Mouse (Mus musculus) retina, embryonic 14.5 days (tissue): ENCODE measurements around the gene Agps.

Source experiments
- DNase-seq: peaks from one replicate; pipeline ENCODE4 v3.0.0-alpha.2; 2015; ENCODE audit warnings: low spot score

The Agps gene

DNA sequence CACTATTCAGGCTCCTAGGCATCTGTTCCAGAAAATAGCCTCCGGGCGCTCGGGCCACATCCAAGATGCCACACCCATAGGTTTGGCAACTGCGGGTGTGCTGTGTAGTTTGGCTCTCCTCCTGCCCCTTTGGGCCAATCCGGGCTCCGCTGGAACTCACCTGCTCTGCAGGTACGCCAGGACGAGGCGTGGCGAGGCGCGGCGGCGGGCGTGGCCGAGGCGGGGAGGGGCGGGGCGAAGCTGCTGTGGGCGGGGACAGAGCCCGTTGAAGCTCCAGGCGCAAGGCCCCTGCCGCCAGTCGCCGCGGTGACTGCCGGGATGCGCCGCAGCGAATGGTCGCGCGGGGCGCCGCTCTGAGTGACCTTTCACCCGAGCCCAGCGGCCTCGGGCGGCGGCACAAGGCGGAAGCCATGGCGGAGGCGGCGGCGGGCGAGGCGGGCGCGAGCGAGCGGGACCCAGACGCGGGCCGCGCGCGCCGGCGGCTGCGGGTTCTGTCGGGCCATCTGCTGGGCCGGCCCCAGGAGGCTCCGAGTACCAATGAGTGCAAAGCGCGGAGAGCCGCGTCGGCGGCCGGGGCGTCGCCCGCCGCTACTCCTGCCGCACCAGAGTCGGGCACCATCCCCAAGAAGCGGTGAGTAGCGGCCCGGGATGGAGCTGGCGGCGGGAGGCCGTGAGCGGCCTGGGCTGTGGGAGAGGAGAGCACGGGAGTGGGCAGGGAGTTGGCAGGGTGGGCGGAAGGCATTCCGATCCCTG, at the start of gene Agps:
Gene Agps, plus strand, starts transcription at position 297 of the 753 bp plus-strand sequence.
- DNase-seq, result peak; percentile 91

DNA sequence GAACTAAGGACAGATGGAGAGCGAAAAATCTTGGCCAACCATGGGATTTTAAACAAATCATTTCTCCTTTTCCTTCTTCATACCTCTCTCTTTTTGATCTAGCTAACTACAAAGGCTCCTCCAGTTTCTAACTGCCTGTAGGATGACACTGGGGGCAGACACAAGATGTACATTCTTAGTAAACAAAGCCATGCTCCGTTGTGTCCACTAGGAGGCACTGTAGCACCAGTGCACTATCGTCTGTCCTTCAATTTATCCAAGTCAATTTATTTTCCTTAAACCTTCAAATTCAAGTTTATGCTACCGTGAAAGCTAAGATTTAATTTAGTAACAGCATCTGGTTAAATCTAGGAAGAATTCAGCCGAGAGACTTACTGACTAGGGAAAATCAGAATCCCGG, 45.9 kb upstream of the Agps start:
- DNase-seq, result peak; percentile 79

DNA sequence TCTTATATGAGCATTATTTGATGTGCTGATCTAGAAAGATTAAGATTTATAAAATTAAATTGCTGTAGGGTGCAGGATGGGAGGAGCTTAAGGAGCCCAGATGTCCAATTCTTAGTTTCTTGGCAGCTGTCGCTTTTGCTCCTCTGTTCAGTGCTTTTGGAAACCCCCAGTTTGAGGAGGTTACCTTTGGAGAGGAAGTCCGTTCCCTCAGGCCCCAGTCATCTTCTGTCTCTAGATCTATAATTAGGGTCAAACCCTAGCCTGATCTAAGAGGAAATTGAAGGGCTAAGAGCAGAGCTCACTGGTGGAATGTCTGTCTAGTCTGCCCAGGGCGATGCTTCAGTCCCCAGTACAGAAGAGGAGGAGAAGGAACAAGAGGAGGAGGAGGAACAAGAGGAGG, 43.5 kb upstream of the Agps start:
- no peak for DNase-seq

DNA sequence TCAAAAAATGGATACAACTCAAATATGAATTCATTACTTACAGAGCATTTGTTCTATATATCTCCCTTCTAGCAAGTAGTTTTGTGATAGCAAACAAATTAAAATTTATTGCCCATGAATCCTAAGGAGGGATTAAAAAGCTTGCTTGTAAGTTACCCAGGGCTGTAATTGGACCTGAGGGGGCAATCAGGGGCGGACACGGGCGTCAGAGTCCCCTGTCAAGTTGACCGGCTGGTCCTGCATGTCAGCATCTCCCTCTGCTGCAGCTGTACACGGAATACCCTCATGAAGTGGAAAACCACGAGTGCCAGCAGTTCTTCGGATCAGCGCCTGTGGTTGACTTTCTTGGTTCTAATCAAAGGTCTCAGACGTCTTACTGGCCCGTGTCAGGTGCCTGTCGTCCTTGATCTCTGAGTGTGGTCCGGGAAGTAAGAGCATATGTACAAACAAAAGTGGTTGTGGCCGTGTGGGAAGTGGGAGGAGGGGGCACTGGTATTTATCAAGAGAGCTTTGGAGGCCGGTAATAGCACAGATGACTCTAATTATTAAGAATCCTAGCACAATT, 41.9 kb upstream of the Agps start:
- no peak for DNase-seq

DNA sequence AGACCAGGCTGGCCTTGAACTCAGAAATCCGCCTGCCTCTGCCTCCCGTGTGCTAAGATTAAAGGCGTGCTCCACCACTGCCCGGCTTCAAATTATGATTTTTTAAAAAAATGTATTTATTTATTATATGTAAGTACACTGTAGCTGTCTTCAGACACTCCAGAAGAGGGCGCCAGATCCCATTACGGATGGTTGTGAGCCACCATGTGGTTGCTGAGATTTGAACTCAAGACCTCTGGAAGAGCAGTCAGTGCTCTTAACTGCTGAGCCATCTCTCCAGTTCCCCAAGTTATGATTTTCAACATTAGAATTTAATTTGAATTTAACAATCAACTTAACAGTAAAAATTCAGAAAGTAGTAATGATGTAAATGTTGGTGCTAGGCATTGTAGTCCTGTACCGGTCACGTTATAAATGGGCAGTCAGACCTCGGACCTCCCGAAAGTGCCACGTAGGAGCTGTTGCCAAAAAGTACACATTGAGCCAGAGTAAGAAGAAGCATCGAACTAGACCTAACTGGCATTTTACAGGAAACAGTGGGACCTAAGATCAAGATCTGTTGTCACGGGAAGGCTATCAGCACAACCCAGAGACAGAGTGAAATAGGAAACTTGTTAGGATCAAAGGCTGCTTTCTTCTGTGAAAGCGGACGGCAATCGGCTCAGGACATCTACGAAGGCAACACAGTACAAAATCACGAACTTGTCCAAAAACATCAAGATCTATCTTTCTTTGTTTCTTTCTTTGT, 40.2 kb upstream of the Agps start:
- no peak for DNase-seq

DNA sequence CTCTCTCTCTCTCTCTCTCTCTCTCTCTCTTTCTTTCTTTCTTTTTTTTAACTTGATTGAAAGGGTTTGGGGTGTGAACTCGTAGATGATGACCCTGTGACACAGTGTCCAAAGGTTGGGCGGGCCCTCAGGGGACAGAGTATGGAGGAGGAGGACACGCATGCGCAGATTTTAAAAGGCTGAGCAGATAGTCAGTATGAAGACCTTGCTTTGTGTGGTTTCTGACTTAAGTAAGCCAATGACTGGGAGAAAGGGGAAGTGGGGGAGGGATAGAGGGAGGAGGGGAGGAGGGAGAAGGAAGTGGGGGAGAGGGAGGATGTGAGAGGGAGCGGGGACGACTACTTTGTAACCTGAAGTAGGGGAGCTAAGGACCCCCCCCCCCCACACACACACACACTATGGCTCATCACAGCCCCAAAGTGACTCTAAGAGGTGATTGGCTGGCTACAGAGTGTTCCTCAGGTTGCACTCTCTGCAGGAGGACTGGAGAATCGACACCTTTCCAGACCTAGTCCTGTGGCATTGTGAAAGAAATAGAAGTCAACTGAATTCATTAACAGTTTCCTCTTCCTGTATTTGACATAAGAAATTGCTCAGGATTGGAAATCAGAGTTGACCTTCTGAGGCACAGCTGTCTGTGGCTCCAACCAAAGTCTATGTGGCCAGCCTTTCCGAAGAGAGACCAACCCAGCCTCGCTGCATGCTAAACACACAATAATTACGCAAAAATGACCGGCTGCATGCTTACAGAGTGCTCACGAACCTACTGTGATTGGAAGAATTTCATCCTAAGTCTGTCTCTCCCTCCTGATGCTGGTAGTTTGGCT, 39.4 kb upstream of the Agps start:
- DNase-seq, result no peak

DNA sequence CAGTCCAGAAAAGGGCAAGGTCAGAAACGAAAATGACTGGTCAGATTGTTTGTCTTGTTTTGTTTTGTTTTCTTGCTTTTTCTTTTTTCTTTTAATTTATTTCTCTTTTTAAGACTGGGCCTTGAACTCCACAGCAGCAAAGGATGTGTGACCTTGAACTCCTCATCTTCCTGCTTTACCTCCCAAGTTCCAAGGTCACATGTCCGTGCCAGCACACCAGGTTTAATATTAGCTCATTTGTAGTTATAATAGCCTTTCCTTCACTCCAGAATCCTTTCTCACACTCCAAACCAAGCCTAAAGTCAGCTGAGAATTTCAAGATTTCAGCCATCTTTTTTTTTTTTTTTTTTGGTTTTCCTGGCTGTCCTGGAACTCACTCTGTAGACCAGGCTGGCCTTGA, 35.8 kb upstream of the Agps start:
- DNase-seq, result no peak

DNA sequence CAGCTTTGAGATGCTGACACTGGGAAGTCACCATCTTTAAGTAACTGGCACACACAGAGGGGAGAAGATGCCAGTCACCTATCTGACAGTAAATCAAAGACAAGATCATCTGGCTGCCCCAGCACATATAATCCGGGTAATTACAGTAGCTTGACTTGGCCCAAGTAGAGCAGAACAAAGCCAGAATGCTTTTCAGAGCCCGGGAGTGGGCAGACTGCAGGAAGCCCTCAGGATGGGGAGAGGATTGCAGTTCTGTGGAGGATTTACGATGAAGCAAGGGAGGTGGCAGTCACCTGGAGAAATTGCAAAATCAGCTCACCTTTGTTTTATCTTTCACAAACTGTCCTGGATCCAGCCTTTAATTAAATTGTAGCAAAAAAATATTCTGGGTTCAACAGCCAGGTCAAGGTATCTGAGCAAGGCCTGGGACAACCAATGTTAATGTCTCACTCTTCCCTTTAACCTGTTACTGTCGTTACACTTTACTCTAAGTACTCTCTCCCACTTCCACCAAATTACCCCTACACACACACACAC, 33.5 kb upstream of the Agps start:
- DNase-seq, result no peak

DNA sequence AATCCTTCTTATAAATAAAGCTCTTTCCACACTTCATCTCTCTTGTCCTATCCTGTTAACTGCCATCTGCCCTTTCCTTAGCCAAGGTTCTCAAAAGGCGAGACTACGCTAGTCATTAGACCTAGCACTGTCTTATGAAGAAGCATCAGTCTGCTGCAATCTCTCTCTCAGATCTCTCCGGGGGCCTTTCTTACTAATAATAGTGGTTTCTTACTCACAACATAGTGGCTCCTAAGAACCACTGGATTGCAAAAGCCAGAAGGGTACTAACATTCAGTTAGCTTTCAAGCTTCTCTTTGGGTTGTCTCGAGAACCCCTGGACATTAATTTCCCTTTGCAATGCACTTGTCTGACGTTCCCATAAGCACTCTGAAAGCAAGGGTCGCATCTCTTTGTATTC, 26.2 kb upstream of the Agps start:
- no peak for DNase-seq

DNA sequence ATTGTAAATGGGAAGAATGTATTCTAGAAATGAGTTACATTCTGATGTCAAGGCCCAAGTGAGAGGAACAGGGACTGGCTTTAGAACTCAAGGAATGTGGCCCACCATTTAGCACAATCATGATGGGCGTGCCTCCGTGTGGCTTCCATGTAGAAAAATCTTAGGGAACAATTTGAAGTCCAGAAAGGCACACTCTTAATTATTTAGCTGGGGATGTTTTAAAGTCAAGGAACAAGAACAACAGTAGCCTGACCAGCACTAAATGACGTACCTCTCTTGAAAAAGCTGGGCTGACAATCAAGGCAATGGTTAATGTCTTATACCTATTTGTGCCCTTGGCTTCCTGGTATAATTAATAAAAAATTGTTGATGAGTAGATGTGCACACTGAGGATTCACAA, 25.1 kb upstream of the Agps start:
- no peak for DNase-seq

DNA sequence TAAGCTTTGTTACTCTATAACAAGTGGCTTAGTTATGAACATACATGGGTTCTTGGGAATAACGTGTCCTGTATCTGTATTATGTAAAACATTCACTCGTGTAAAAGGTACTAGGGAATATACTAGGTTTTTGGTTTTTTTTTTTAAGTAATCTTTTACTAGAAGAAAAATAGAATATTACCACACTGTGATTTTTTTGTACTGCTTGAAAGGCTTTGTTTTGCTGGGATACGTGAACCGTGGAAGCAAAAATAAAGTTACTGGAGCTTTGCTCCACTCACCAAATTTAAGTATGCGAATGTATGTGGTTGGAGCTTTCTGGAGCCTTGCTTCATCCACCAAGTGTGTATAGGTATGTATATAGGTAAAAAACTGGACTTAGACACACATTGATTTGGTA, 24.5 kb upstream of the Agps start:
- no peak for DNase-seq

DNA sequence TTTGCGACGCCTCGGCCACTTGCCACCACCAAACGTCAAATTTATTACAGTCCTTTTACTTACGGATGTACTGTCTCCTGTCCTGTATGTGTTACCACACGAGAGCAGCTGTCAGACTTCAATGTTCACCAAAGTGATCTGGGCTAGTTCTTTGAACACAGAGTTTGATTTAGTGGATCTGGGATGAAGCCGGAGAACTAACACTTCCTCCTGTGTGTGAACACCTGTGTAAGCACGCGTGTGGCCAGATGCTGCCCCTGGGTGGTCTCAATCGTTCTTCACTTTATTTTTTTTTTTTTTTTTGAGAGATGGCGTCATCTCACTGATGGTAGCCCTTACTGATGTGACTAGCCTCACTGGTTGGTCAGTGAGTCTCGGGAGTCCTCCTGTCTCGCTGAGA, 17.1 kb upstream of the Agps start:
- no peak for DNase-seq

DNA sequence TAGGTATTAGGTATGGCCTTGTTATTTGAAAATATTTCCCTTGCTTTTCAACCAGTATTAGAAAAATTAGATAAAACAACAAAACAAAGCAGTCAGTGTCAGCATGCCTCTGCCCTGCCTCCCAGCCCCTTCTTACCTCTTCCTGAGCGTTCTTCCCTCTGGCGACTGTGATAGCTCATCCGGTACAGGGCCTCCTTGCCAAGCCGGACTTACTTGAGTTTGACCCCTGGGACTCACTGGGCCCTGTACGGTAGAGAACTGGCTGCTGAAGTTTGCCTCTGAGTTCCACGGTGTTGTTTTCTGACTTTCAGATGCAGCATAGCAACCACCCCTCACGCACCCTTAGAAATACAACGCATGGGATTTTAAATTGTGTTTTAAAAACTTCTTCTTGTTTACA, 16.5 kb upstream of the Agps start:
- DNase-seq, result no peak

DNA sequence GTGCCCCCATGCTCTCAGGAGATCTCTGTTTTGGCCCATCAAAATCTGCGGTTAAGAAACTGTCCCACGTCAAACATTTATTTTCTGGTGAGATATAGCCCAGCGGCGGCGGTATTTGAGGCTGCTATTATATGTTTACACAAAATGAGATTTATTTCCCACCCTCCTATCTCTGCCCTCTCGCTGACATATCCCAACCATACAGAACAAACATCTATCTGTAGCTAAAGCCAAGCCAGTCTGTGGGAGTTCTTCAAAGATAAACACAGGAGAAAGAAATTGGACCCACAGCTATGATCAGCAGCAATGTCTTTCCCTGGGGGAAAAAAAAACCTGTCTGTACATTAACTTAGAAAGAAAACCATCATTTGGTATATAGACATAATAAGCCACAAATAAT, 15.3 kb upstream of the Agps start:
- DNase-seq, result no peak

DNA sequence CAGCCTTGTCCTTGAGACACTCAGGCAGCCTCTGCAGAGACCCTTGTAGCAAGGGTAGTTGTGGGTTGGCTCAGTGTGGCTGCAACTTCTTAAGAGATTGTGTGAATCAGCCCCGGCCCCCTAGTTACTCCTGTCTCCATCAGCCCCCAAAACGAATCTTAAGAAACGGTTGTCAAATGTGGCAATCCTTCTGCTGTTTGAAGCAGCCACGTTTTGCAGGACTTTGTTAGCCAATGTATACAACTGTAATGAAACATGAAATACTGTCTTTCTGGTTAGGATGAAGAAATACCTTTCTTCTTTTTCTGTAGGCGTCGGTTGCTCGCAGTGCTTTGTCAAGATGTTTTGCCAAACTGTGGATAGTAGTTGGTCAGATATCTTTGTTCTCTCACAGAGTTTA, 13.3 kb upstream of the Agps start:
- no peak for DNase-seq

DNA sequence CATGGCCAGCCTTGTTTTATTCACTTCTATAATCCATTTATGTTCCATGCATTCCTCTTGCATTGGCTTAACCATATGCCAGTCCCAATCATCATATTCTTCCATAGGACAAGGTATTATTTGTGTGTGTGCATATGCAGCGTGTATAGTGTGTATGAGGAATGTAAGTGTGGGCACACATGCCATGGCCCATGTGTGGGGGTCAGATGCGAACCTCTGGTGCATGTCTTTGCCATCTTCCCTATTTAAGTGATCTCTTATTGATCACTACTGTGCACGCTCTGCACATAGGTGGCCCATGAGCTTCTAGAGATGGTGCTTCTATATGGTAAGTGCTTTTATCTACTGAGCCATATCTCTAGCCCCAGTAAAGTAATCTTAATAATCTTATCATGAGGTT, 12.2 kb upstream of the Agps start:
- DNase-seq, result no peak

DNA sequence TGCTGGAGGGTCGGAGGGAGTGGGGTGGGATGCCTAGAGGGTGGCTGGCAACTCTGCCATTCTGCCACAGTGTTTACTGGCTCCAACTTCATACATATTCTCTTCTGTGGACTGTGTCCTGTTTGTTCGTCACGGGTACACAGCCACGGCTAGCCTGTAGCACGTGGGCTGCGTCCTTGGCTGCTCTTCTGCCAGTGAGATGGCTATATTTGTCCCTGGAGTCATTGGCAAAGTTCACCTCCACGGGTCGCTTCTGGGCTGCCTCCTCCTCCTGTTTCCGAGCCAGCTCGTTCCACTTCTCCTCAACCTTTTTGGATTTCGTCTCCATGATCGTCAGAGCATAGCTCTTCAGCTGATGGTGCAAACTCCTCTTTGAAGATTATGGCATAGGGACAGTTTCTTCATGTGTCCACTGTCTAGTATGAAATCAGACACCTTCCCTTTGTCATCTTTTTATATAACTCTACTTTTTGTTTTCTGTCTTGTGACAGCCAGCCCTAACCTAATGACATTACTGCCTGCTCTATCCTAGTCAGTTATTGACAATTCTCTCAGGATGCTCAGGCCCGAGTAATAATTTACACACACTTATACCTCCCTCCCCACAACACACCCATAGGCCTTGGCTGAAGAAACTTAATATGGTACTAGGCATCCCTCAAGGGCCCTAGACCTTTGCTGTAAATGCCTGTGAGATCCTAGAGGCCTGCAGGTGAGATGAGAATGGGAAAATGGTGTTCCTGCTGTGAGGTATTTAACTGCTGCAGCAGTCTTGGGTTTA, 9.8 kb upstream of the Agps start:
- DNase-seq, result no peak

DNA sequence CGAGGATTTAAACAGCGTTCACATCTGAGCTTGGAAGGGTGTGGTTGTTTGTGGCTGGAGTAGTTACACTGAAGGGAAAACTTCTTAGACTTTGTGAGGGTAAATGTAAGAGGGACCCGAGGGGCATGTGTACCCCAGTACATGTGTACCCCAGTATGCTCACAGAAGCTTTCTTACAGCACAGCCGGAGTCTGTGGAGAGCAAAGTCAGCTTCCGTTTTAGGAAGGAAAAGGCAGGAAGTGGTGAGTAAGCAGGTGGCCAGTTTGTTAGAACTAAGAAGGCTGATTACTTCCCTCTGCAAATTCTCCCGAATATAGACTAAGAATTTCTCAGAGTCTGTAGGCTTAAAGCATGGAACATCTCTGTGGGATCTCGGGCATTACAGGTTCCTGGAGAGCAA, 8.2 kb upstream of the Agps start:
- no peak for DNase-seq

DNA sequence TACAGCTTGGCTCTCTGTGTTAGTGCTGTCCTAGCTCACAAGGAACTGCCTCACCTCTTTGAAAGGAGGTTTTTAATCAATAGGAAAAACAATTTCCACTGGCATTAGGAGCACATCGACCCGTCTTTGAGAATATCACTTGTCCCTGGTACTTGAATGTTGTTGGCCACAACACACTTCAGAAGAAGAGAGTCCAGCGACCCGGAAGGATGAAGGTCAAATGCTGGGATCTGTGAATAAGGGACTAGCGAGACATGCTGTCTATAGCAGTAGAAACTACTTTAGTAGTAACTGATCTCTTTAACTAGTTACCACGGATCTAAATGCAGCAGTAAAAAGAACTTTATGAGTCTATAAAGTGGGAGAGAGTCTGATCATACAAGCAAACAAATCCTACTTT, 7.8 kb upstream of the Agps start:
- DNase-seq, result peak; percentile 30

DNA sequence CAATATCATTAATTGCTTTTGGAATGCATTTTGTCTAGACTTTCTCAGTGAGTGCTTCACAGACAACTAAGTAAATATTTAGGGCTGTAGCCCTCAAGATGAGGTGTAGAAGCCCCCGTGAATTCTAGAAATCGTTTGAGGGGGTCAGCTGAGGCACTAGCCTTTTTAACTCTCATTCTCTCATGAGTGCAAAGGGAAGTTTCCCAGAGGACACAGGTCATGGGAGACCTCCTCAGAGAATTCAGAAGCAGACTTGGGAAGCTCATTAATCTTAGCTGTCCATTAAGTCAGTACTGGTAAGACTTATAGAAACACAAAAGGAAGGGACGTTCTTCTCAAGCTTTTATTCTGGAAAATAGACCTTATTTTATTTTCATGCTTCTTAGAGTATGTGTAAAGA, 7.1 kb upstream of the Agps start:
- no peak for DNase-seq

DNA sequence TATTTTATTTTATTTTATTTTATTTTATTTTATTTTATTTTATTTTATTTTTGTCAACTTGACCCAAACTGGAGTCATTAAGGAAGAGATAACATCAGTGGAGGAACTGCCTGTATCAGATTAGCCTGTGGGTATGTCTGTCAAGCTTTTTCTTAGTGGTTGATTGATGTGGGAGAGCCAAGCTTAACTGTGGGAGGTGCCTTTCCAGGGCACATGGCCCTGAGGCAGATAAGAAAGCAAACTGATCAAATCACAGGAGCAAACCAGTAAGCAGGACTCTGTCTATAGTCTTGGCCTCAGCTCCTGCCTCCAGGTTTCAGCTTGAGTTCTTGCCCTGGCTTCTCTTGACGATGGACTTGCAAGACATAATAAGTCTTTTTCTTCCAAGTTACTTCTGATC, 6.4 kb upstream of the Agps start:
- no peak for DNase-seq
